Mouse (Mus musculus): Measurements from ENCODE around the gene 4930432K21Rik. TPM values are rescaled to one million over a fixed set of nuclear protein-coding genes. Genes with fewer than 3 reads are reported as not detected.

The 4930432K21Rik gene
- total RNA-seq, 2 experiments from 2014 or later: 1.7 to 2.1 TPM

DNA sequence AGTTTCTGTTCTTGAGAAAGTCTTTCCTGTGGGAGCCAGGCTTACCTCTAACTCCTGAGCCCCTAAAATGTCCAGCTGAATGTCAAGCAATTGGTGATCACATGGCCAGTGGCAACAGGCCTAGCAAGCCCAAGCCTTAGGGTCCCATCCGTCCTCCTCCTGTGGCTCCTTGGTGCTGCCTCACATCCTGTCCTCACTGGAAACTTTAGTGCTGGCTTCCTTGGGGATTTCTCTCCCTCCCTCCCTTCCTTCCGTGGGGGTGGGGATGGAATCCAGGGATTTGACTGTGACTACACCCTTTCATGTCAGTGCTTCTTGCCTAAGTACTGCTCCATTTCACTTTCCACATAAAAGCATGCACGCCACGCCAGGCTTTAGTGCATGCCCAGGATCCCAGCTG is 41.8 kb downstream of the 4930432K21Rik start:
- no peak for DNase-seq
- intact Hi-C loops (cut with DNase I): loop anchor here (10.0 kb wide), 1 partner anchor 175 kb away; the partner anchor contains the start of gene 2210011C24Rik

DNA sequence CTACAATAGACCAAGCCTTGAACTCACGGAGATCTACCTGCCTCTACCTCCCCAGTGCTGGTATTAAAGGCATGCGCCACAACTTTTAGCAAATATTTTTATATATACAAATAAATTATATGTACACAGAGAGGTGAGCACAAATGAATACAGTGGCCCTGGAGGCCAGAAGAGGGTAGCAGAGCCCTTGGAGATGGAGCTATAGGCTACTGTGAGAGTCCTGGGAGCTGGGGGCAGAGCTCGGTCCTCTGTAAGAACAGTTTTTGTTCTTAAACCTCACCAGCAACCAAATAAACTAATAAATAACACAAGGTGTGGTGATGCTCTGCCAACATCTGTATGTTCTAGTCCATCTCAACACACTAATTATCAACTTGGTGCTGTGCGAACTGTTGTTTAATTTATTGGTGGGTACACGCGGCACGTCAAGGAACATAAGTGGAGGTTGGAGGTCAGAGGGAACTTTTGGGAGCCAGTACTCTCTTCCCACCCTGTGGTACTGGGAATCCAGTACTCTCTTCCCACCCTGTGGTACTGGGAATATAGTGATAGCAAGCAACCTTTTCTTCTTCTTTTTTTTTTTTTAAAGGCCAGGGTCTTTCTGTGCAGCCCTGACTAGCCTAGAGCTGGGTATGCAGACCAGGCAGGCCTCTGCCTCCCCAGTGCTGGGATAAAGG is 42.5 kb downstream of the 4930432K21Rik start:
- no peak for DNase-seq
- intact Hi-C loops (cut with DNase I): no loop called here

DNA sequence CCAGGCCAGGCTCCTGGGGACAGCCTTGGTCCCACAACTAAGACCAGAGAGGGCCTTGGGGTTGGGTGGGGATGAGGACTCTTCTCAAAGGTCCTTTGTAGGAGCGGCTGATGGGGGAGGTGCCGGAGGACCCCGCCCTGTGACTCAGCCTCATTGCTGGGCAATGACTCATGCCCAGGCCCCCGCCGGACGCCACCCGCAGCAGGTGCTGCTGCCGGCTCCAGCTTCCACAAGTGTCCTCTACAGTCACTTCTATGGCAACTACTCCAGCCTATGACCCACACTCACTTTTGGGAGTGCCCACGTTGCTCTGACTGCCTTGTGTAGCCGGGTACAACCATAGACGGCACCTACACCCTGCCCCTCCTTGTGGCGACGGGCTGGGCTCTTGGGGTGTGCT is 44.2 kb downstream of the 4930432K21Rik start:
- intact Hi-C loops (cut with DNase I): no loop called here

DNA sequence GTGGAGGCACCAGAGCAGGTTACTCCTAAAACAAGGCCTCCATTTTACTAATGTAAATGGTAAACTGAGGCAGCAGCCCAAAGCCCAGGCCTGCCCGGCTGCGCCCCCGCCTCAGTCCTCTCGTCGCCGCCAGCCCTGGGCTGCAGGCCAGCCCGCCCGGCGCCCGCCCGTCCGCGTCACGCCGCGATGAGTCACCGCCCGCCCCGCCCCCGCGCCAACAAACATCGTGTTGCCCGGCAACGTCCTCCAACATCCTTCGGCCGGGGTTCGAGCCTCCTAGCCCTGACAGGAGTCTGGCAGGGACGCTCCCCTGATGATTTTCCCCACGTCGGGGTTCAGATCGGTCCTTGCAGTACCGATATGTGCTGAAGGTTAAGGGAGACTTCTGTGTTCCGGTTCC is 44.7 kb downstream of the 4930432K21Rik start:
- intact Hi-C loops (cut with DNase I): no loop called here
- DNase-seq: peak; percentile 72

More for the DNA sequence above, 44.2 kb downstream of the 4930432K21Rik start:
- DNase-seq: peak; percentile 29

DNA sequence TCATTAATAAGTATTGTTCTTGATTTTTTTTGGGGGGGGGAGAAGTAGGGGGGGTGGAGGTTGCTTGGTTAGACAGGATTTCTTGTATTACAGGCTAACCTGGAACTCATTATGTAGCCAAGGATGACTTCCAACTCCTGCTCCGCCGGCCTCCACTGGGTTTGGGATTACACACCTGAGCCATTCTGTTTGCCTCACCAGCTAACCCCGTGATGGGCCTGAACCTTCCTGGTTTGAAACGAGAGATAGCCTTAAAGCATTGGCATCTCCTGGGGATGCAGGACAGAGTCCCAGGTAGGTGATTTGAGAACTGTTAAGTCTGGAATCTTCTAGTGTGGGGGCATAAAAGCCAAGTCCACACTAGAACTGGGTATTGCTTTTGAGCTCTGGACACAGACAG is 45.3 kb downstream of the 4930432K21Rik start:
- intact Hi-C loops (cut with DNase I): no loop called here
- DNase-seq: no peak

DNA sequence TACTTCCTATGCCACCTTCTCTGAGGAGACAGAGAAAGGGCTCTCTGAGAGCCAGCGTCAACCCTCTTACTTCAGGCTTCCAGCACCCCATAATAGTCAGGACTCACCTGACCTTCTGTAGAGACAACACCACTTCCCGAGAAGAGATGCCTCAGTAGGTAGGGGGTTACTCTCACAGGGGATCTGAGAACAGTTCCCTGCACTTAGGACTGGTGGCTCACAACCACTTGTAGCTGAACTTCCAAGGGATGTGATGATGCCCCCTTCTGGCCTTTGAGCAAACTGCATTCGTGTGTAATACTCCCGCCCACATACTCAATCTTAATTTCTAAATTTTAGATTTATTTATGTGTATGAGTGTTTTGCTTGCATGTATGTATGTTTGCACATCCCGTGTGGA is 45.7 kb downstream of the 4930432K21Rik start:
- DNase-seq: no peak
- intact Hi-C loops (cut with DNase I): no loop called here

DNA sequence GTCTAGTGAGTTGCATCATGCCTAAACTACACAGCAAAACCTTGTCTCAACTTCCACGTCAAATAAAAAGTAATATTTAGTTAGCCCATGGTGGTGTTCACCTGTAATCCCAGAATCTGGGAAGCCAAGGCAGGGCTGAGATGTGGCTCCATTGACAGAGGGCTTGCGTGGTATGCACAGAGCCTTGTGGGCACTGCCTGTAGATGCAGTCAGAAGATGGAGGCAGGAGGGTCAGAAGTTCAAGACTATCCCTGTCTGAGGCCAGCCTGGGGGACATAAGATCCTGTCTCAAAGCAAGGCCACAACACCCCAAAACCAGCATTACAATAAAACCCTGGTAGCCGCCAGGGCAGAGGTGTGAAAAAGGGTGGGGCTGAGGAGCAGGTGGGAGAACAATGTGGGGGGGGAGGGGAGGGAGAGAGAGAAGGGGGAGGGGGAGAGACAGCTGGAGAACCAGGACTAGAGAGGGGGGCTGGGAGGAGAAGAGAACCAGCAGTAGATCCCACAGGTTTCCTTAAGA is 46.5 kb downstream of the 4930432K21Rik start:
- DNase-seq: no peak
- intact Hi-C loops (cut with DNase I): no loop called here

DNA sequence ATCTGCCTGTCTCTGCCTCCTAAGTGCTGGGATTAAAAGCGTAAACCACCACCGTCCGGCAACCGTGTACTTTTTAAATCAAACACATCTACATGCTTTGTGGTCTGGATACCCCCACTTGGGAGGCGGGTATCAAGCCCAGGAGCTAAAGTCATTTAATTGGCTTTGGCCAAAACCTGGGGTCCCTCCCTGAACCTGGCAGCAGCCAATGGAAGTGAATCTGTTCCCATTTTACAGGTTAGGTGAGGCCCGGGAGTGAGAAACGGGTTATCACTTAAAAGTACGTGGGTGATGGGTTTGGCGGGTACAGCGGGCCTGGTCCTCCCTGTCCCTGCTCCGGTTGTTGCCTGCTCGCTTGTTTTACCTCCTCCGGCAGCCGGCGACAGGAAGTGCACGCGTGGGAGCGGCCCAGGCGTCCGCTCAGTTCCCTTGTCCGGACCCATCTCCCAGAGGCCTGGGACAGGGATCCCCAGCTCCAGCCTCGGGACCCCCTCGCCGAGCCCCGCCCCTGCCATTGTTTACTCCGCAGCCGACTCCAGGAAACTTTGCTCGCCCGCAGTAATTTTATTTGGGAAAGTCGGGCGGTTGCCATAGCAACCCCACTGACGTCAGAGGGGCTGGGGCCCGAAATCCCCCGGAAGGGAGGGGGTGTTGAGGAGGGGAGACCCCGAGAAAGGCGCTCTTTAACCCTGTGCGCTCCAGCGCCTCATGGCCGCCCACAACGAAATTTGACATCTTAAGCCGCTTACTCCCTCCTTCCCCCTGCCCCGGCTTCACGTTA is 49.5 kb downstream of the 4930432K21Rik start:
- intact Hi-C loops (cut with DNase I): no loop called here
- DNase-seq: peak; percentile 80

DNA sequence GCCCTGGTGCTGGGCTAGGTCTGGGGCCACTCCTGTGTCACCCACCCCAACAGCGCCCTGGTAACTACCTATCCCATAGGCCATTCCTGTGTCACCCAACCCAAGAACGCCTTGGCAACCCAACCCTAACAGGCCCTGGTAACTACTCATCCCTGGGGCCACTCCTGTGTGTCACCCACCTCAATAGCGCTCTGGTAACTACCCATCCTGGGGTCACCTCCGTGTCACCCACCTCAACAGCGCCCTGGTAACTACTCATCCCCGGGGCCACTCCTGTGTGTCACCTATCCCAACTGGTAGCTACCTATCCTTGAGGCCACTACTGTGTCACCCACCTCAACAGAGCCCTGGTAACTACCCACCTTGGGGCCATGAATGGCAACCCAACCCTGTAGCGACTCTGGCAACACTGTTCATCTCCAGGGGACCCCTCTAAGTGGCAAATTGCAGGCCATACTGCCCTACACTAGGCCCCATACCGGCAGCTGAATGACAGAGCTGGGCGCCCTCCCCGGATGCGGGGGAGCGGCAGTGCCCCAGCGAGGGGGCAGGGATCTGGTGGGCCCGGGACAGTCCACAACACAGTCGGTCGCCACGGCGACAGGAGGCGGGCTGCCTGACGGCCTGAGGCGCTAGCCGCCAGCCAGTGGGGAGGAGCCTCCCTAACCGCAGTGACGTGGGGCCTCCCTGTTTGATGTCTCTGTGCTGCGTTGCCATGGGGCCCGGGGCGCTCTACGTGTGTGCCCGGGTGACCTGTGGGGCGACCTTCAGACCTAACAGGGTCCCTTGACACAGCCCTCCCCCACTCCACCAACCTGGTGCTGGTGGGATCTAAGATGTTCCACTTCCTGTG is 50.3 kb downstream of the 4930432K21Rik start:
- intact Hi-C loops (cut with DNase I): no loop called here
- peak; percentile 74 for DNase-seq

DNA sequence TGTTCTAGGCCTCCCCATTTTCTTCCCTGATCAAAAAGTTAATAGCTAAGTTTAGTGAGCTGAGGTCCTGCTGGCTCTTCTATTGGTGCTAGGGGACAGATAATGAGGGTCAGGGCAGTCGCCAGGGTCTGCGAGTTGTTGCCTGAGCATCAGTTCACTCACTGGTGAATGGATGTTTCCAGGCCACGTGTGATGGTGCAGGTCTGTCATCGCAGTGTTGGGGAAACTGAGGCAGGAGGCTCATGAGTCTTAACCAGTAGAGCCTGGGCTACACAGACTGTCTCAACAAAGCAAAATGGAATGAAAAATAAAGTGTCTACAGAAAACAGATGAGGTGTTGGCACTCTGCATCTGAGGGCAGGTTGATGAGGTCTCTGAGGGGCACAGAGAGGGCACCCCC is 51.0 kb downstream of the 4930432K21Rik start:
- DNase-seq: no peak
- intact Hi-C loops (cut with DNase I): no loop called here

DNA sequence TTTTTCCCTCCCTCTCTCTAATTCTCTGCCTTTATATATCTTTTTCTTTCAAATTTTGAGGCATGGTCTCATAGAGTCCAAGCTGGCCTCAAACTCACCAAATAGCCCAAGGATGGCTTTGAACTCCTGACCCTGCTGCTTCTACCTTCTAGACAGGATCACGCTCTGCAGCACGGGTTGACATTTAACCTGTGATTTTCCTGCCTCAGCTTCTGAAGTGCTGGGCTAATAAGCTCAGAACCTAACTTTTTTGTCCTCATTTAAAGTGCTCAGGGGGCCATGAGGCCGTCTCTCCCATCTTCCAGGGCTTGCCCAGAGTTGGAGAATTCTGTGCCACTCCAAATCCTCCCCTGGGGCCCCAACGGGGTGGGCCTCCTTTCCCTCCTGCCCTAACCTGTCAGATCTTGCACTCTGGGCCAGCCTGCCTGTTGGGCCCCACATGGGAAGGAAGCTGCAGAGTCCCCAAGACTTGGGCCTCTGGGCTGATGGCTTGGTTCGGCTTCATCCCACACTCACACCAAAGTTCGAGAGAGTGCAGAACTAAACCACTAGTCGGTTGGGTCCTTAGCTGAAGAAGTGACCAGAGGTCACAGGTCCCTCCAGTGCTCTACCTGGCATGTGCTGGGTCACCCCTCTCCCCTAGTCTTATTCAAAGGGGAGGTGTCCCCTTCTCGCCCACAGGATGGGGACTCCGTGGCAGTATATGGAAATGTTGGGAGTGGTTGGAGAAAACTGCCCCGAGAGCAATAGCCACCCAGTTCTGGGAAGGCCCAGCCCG is 51.7 kb downstream of the 4930432K21Rik start:
- no peak for DNase-seq
- intact Hi-C loops (cut with DNase I): no loop called here

DNA sequence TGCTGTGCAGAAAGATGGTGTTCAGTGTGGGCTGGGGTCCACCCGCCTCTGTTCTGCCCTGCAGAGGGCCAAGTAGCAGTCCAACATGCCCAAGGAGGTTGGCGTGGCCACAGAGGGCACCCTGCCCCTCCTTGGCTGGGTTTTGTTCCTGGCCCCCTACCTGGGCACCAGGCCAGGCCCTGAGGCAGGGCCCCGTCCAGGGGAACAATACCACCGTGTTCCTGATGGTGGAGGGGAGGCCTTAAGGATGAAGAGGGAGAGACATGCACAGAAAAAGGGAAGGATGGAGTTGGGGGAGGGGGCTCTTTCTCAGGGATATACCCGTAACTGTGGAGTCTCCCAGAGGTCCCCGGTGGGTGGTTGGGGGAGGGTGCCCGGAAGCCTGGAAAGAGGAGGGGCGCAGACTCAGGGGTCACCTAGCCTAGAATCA is 52.3 kb downstream of the 4930432K21Rik start:
- peak; percentile 54 for DNase-seq
- intact Hi-C loops (cut with DNase I): no loop called here

DNA sequence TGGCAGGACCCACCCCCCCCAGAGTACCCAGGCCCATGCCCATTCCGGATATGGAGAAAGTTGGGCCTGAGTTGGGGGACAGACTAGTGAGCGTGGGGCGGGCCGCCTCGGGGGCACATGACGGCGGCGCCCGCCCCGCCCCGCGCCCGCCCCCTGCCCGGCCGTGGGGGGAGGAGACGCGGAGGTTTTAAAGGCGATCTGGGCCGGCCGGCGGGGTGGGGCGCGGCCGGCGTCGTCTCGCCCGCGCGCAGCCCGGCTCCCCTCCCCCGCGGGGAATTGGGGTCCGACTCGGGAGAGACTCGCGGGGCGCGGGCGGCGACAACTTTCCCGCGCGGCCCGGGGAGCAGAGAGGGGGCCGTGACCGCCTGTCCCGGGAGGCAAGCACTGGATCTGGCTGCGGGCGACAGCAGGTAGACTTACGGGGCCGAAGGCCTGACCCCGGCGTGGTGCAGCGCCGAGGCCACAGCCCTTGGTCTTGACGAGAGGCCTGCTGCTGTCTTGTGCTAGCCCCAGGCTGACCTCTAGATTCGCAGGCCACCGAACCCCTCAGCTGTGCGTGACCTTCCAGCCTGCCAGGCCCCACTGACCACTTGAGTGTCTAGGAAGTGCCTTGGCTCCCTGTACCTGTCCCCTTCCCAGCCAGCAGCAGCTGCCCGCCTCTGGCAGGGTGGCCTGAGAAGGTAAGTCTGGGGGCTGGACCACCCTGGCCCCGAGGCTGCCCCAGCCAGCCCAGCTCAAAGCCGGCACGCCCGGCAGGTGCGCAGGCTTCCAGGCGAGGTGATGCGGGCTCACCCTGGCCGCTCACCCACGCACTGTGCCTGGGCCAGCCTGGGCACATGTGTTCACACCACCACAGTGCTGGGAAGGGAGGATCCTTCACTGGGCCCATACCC is 53.1 kb downstream of the 4930432K21Rik start:
- DNase-seq: peak; percentile 40
- intact Hi-C loops (cut with DNase I): no loop called here

DNA sequence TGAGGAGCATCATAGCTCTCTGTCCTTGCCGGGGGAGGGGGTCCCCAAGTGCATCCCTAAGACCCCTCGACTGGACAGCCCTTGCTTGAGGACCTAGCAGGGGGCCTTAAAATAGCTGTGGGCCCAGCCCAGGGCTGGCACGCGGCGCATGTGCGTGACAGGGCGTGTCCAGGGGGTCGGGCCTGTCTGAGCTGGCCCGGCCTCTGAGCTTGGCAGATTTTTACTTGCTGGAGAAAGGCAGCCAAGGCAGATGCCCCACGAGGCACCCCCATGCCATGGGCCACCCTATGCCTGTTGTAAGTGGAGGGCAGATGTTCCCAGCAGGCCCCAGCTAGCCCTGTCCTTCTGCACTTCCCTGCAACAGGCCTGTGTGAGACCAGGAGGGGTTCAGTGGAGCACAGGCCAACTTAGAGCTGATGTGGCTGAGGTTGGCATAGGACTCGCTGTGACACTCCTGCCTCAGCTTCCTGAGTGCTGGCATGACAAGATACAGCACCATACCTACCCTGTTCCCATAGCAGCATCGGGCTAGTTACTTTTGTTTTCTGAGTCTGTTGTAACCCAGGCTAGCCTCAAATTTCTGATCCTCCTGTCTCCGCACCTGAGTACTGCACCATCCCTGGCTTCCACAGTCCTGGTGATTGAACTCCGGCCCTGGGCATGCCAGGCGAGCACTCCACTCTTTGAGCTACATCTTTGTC is 53.9 kb downstream of the 4930432K21Rik start:
- peak; percentile 35 for DNase-seq
- intact Hi-C loops (cut with DNase I): no loop called here

DNA sequence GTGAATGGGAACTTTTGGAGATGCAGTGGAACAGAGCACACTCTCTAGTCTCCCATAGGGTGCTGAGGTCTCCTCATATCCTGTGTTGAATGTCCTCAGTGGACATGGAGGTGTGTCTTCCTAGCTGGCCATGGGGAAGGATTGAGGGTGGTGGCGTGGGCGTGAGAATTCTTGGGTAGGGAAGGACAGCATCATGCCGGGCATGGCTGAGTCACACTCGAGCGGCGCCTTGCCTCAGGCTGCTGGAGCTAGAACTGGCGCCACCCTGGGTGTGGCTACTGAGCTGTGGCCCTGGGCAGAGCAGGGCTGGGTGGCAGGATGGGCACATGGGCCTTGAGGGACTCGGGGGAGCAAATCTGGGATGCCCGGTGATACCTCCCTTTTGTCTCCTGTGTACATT is 54.6 kb downstream of the 4930432K21Rik start:
- DNase-seq: no peak
- intact Hi-C loops (cut with DNase I): no loop called here

DNA sequence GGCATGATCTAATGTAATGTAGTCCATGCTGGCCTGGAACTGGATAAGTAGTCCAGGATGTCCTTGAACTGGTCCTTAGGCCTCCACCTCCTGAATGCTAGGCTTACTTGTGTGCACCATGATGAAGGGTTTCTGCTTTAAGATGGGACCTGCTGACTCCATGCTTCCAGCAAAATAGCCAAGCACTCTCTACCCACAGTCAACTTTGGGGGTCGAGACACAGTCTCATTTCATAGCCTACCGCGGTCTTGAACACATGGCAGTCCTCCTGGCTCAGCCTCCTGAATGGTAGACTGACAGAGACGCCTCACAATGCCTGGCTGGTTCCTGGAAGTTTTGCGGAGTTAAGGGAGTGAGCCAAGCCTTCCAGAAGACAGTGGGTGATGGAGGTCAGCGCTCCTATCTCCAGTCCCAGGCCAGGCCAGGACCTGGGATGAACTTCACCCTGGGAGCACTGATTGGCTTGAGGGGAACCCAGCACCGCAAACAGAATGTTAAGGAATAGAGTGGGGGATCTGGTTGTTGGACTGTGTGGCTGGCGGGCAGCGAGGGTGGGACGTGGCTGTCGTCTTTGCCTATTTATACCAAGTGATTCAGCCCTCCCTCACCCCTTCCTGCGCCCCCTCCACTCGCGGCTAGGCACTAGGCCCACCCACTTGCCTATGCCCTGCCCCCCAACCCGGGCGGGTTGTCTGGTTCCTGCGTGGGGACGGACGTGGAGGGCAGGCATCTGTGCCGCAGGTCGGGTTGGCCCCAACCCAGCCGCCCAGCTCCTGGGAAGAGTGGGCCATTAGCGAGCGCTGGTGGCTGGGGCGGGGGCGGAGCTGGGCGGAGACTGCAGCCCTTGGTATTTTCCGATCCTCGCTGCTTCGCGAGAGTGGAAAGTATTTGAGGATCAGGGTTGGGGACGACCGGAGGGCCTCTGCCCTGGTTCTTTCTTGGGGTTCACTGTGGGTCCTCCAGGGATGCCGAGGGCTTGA is 55.4 kb downstream of the 4930432K21Rik start:
- peak; percentile 63 for DNase-seq
- intact Hi-C loops (cut with DNase I): no loop called here

DNA sequence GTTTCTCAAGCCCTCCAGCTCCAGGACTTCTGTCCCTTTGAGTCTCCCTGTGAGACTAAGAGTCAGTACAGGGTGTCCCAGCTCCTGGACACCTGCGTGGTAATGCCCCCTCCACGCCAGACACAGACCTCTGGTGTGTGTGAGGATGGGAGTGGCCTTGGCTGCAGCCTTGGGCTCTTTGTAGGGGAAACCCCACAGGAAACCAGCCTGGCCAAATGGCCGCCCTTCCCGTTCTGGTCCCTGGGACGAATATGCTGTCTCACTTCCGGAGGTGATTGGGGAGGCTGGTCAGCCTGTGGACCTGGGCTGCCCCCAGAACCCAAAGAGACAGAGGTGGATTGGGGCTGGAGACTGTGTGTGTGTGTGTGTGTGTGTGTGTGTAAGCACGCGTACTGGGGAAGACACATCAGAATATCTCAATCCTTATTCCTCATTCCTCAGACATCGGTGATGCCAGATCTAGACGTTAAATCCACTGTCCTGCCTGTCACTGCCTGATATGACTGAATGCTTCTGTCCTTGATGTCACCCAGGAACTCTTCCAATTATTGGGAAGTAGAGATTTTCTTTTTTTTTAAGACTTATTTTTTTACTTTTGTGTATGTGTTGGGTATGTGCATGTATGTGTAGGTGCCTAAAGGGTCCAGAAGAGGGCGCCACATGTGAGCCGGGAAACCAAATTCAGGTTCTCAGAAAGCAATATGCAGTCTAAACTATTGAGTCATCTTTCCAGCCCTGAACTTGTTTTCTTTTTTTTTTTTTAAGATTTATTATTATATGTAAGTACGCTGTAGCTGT is 56.3 kb downstream of the 4930432K21Rik start:
- intact Hi-C loops (cut with DNase I): no loop called here
- peak; percentile 18 for DNase-seq
